Mouse (Mus musculus): ENCODE measurements around the gene Kcnj11. TPM values are rescaled to one million over a fixed set of nuclear protein-coding genes. Genes with fewer than 3 reads are reported as not detected.

Kcnj11 gene
- polyA plus RNA-seq, 1 experiment from 2014 or later = 0.46 TPM

DNA sequence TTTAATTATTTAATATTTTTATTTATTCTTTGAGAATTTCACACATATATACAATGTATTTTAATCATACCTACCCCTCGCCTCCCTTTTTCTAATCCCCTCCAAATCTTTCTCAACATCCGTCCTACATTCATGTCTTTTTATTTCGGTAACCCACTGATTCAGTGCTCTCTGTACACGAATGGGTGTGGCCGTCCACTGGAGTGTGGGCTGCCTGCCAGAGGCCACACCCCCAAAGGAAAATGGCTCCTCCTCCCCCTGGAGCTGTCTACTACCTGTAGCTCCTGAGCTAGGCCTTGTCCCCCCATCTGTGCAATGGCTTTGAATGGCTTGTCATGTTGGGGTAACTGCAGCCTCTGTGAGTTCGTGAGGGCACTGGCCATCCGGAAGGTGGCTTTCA lies 23.7 kb downstream of the Kcnj11 start:
- H3K27me3 ChIP-seq = no peaks in the 10 kb centered on the region
- no peak overlapping the region for H3K4me2 ChIP-seq
- H3K36me3 ChIP-seq (replicated peaks) = peaks cover 84% of the 10 kb centered on the region
- H3K9ac ChIP-seq = no peak overlapping the region
- H3K9me3 ChIP-seq = no peaks in the 10 kb centered on the region
- WGBS = 88% methylated on average over 7 of the region's 7 CpGs
- ATAC-seq (ENCODE audit: low FRiP score) = no peak
- H3K4me3 ChIP-seq (replicated peaks) = no peak overlapping the region
- no peaks in the 10 kb centered on the region for H3K4me1 ChIP-seq
- no peak overlapping the region for H3K27ac ChIP-seq

- Histone ChIP-seq H3K4me2 (no peak overlapping the region), H3K9me3 (no peaks in the 10 kb centered on the region), H3K36me3 (replicated peaks) (peaks cover 88% of the 10 kb centered on the region), H3K27ac (no peak overlapping the region), H3K4me1 (no peaks in the 10 kb centered on the region), H3K4me3 (replicated peaks) (no peak overlapping the region), H3K9ac (no peak overlapping the region), H3K27me3 (no peaks in the 10 kb centered on the region)
- ATAC-seq (ENCODE audit: low FRiP score) = no peak
- 96% methylated on average over 8 of the region's 8 CpGs for WGBS
These were observed 31.7 kb downstream of the Kcnj11 start for GRCm38 (mm10) chr7:46068831-46069230.

- Histone ChIP-seq H3K9ac (no peak overlapping the region), H3K36me3 (replicated peaks) (peaks cover 84% of the 10 kb centered on the region), H3K4me1 (no peaks in the 10 kb centered on the region), H3K4me2 (no peak overlapping the region), H3K4me3 (replicated peaks) (no peak overlapping the region), H3K27ac (no peak overlapping the region), H3K9me3 (no peaks in the 10 kb centered on the region), H3K27me3 (no peaks in the 10 kb centered on the region)
- no peak for ATAC-seq (ENCODE audit: low FRiP score)
- WGBS = over 99% methylated on average over 6 of the region's 6 CpGs
These were observed 37.3 kb downstream of the Kcnj11 start for GRCm38 (mm10) chr7:46063296-46063695.

- no peaks in the 10 kb centered on the region for H3K9me3 ChIP-seq
- no peak for ATAC-seq (ENCODE audit: low FRiP score)
- H3K9ac ChIP-seq = no peak overlapping the region
- no peak overlapping the region for H3K27ac ChIP-seq
- H3K4me2 ChIP-seq = no peak overlapping the region
- no peak overlapping the region for H3K4me3 ChIP-seq (replicated peaks)
- peaks cover 80% of the 10 kb centered on the region for H3K36me3 ChIP-seq (replicated peaks)
- no peaks in the 10 kb centered on the region for H3K27me3 ChIP-seq
- no peaks in the 10 kb centered on the region for H3K4me1 ChIP-seq
- 97% methylated on average over 16 of the region's 16 CpGs for WGBS
These were observed 39.0 kb downstream of the Kcnj11 start for GRCm38 (mm10) chr7:46061614-46062013.

DNA sequence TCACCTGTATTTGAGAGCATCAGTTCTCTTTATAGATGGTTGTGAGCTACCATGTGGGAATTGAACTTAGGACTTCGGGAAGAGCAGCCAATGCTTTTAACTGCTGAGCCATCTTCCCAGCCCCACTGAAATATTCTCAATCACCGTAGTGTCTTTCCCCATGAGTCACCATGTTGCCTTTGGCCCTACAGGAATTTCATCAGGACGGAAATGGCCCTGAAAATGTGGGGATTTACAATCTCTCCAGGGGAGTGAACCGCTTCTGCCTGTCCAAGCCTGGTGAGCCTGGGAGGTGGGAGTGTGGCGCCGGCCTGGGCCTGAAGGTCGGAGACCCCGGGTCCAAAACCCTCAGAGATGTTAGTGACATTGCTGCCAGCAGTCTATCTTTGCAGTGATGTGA lies 39.9 kb downstream of the Kcnj11 start:
- Histone ChIP-seq H3K4me2 (no peak overlapping the region), H3K9me3 (no peaks in the 10 kb centered on the region), H3K27ac (no peak overlapping the region), H3K27me3 (no peaks in the 10 kb centered on the region), H3K4me1 (no peaks in the 10 kb centered on the region), H3K4me3 (replicated peaks) (no peak overlapping the region), H3K36me3 (replicated peaks) (peaks cover 80% of the 10 kb centered on the region), H3K9ac (no peak overlapping the region)
- ATAC-seq (ENCODE audit: low FRiP score) = no peak
- 95% methylated on average over 8 of the region's 8 CpGs for WGBS

GRCm38 (mm10) chr7:46058882-46059281 lies 41.7 kb downstream of the Kcnj11 start:
- no peaks in the 10 kb centered on the region for H3K9me3 ChIP-seq
- no peak overlapping the region for H3K9ac ChIP-seq
- WGBS = 95% methylated on average over 11 of the region's 11 CpGs
- no peak overlapping the region for H3K27ac ChIP-seq
- H3K4me3 ChIP-seq (replicated peaks) = no peak overlapping the region
- peaks cover 85% of the 10 kb centered on the region for H3K36me3 ChIP-seq (replicated peaks)
- no peak overlapping the region for H3K4me2 ChIP-seq
- no peaks in the 10 kb centered on the region for H3K27me3 ChIP-seq
- no peak for ATAC-seq (ENCODE audit: low FRiP score)
- no peaks in the 10 kb centered on the region for H3K4me1 ChIP-seq

DNA sequence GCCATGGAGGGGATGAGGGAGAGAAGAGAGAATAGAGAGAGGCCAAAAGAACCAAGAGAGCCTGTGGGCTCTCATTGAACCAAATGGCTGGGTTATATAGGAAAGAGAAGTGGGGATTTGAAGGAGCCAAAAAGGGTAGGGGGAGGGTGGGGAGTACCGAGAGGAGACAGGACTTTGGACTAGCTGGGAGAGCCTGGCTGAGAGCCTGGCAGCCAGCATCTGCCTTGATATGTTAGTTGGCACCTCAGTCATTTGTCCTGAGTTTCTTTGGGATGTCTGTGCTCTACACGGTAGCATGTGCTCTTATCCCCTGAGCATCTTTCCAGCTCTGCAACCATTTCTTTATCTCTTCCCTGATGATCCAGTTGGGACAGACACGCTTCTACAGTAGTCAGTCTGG lies 47.0 kb downstream of the Kcnj11 start:
- Histone ChIP-seq H3K4me2 (no peak overlapping the region), H3K27me3 (no peaks in the 10 kb centered on the region), H3K9me3 (no peaks in the 10 kb centered on the region), H3K27ac (no peak overlapping the region), H3K9ac (no peak overlapping the region), H3K4me1 (no peaks in the 10 kb centered on the region), H3K4me3 (replicated peaks) (no peak overlapping the region), H3K36me3 (replicated peaks) (peaks cover 65% of the 10 kb centered on the region)
- ATAC-seq (ENCODE audit: low FRiP score) = no peak
- 93% methylated on average over 3 of the region's 3 CpGs for WGBS

DNA sequence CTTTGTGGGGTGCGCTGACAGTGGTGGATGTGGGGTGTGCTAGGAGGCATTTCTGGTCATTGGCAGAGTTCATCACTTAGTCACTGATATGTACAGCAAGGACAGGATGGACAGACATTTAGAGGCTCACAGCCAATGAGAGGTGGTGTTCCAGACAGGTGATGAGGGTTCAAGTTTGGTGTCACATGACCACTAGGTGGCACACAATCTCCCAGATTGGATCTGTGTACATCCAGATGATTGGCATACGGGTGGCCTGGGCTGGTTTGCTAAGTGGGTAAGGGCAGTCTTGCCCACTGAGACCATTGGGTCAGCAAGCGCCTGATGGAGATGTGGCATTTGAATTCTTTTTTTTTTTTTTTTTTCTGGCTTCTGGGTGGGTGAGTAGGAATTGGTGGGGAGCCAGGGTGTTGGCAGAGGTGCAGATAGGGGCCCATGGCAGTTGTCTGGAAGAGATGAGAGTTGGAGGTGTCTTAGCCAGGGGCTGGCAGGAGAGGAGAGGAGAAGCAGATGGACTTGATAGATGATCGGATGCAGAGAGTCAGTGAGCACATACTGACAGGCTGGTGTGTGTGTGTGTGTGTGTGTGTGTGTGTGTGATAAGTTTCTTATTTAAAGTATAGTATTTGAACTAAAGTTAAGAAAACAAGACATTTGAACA lies 48.3 kb downstream of the Kcnj11 start:
- H3K4me1 ChIP-seq = no peaks in the 10 kb centered on the region
- no peaks in the 10 kb centered on the region for H3K27me3 ChIP-seq
- no peak for ATAC-seq (ENCODE audit: low FRiP score)
- H3K4me2 ChIP-seq = no peak overlapping the region
- H3K36me3 ChIP-seq (replicated peaks) = peaks cover 69% of the 10 kb centered on the region
- H3K4me3 ChIP-seq (replicated peaks) = no peak overlapping the region
- no peak overlapping the region for H3K27ac ChIP-seq
- no peak overlapping the region for H3K9ac ChIP-seq
- no peaks in the 10 kb centered on the region for H3K9me3 ChIP-seq
- 93% methylated on average over 4 of the region's 4 CpGs for WGBS

DNA sequence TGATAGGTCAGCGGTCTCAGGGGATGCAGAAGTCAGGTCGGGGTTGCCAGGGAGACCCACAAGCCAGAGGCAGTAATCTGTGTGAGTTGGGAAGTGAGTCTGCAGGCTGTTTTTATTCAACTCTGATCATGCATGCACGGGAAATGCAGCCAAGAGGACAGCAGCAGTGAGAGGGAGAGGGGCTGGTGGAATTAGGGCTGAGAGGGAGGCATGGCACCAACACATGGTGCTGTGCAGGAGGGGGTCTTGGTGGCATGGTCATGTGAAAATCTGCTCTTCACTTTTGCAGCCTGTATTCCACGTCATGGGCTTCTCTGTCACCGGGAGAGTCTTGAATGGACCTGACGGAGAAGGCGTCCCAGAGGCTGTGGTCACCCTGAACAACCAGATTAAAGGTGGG lies 50.6 kb downstream of the Kcnj11 start:
- 83% methylated on average over 7 of the region's 7 CpGs for WGBS
- Histone ChIP-seq H3K9me3 (no peaks in the 10 kb centered on the region), H3K4me1 (no peaks in the 10 kb centered on the region), H3K27me3 (no peaks in the 10 kb centered on the region), H3K4me3 (replicated peaks) (no peak overlapping the region), H3K36me3 (replicated peaks) (peaks cover 67% of the 10 kb centered on the region), H3K4me2 (no peak overlapping the region), H3K27ac (no peak overlapping the region), H3K9ac (no peak overlapping the region)
- ATAC-seq (ENCODE audit: low FRiP score) = no peak

DNA sequence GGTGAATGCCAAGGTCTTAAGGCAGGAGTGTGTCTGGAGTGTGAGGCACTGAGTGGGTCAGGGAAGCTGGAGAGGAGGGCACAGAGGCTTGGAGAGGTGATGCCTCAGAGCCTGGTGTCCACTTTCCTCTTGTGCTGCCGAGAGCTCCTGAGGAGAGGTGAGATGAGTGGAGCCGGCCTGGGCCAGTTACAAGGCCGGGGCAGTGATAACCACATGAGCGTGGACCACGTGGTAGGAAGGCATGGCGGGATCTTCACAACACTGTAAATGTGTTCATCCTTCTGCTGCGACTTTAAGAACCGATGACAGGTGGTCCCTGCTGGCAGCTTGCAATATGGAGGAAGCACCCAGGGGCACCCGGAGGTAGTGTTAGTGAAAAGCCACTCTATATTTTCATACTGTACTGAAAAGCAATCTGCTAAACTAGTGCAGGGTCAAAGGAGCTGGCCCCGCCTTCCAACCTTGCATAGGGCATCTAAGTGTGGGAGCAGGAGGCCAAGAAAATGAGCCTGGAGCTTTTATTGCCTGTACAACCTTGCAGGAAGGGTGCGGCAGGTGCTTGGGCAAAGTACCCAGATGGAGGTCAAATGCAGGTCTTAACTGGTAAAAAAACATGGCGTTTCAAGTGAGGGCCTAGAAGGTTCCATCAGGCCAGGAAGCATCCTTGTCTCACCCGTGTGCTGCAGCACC lies 52.5 kb downstream of the Kcnj11 start:
- Histone ChIP-seq H3K9ac (no peak overlapping the region), H3K9me3 (no peaks in the 10 kb centered on the region), H3K4me3 (replicated peaks) (no peak overlapping the region), H3K27ac (no peak overlapping the region), H3K4me2 (no peak overlapping the region), H3K27me3 (no peaks in the 10 kb centered on the region), H3K36me3 (replicated peaks) (peaks cover 78% of the 10 kb centered on the region), H3K4me1 (no peaks in the 10 kb centered on the region)
- no peak for ATAC-seq (ENCODE audit: low FRiP score)
- 96% methylated on average over 13 of the region's 13 CpGs for WGBS

DNA sequence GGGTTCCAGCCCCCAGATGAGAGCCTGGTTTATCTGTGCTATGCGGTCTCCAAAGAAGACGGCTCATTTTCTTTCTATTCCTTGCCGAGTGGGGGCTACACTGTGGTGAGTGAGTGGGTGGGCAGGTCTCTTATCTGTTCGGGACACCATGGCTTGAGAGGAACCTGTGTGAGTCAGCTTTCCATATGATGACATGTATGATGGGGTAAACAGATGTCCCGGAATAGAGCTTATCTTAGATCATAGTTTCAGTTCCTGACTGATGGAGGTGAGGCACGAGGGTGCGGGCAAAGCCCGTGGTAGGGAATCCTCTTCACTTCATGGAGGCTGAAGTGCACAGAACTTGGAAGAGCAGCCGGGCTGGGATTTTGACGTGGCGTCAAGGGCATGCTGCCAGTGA lies 54.7 kb downstream of the Kcnj11 start:
- Histone ChIP-seq H3K36me3 (replicated peaks) (peaks cover 85% of the 10 kb centered on the region), H3K4me1 (no peaks in the 10 kb centered on the region), H3K9me3 (no peaks in the 10 kb centered on the region), H3K4me2 (no peak overlapping the region), H3K27me3 (no peaks in the 10 kb centered on the region), H3K9ac (no peak overlapping the region), H3K27ac (no peak overlapping the region), H3K4me3 (replicated peaks) (no peak overlapping the region)
- WGBS = 95% methylated on average over 11 of the region's 11 CpGs
- no peak for ATAC-seq (ENCODE audit: low FRiP score)

- no peak for ATAC-seq (ENCODE audit: low FRiP score)
- H3K4me2 ChIP-seq = no peak overlapping the region
- no peak overlapping the region for H3K27ac ChIP-seq
- H3K9me3 ChIP-seq = no peaks in the 10 kb centered on the region
- no peaks in the 10 kb centered on the region for H3K27me3 ChIP-seq
- no peaks in the 10 kb centered on the region for H3K4me1 ChIP-seq
- H3K9ac ChIP-seq = no peak overlapping the region
- WGBS = 95% methylated on average over 10 of the region's 10 CpGs
- H3K4me3 ChIP-seq (replicated peaks) = no peak overlapping the region
- H3K36me3 ChIP-seq (replicated peaks) = peaks cover 82% of the 10 kb centered on the region
These were observed 56.5 kb downstream of the Kcnj11 start for GRCm38 (mm10) chr7:46044106-46044505.
